Mouse (Mus musculus): ENCODE data around the gene Sez6. TPM values are rescaled to one million over a fixed set of nuclear protein-coding genes. Genes with fewer than 3 reads are reported as not detected.
A peak's percentile ranks its signal among the peaks of the same experiment; 100 is the strongest.

Sez6 gene
- 0.48 and 0.56 TPM in 2 replicates for polyA plus RNA-seq (2015; fragmentation: Nextera tagmentation; extraction: Ambion mirVana)

DNA sequence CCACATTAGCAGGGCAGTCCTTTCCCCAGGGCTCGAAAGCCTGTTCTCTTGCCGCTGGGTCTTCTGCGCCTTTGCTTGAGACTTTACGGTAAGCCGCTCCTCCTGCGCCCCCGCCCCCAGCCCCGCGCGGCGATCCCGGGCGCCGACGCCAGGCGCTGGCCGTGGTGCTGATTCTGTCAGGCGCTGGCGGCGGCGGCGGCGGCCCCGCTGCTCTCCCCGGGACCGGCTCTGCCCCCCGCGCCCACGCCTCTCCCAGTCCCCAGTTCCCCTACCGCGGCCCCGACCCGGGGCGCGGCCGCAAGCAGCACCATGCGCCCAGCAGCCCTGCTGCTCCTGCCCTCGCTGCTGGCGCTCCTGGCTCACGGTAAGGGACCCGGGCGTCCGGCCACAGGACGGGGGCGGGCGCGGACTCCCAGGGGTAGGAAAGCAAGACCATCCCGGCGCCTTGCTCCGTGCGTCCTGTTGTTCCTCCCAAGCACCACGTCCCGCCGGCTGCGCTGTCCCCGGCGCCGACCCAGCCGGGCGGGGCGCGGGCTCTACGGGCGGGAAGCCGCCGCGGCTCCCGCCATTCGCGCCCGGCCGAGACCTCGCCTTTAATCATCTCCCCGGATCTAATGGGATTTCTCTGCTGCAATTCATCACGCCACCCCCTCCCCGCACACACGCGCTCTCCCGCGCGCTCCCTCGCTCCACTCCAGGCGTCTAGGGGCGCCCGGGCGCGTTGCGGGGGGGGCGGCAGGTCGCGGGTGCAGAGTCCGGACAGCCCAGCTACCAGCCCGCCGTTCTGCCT, at the start of gene Sez6:
Gene Sez6, plus strand, starts transcription at position 50 of the 790 bp plus-strand sequence.
- ATAC-seq: peak; percentile 72
- H3K9ac ChIP-seq (ENCODE audit: low read depth, low read length): no peak within 1 kb of the TSS
- WGBS: under 1% methylated on average over 89 of the region's 94 CpGs
- H3K9me3 ChIP-seq (ENCODE audit: control insufficient read depth, low read length): no peaks in the 10 kb centered on the region
- H3K4me2 ChIP-seq (ENCODE audit: low read depth, low read length): peak within 1 kb of the TSS; percentile 97
- no peaks in the 10 kb centered on the region for H3K36me3 ChIP-seq (ENCODE audit: control insufficient read depth, insufficient read depth, low read length)
- peaks cover 54% of the 10 kb centered on the region for H3K27me3 ChIP-seq (replicated peaks; ENCODE audit: control insufficient read depth, insufficient read depth, low read length)
- H3K4me3 ChIP-seq (ENCODE audit: low read length): peak within 1 kb of the TSS; percentile 57
- peaks cover 7% of the 10 kb centered on the region for H3K4me1 ChIP-seq (ENCODE audit: control insufficient read depth, insufficient read depth, low read length)
- no peak within 1 kb of the TSS for H3K27ac ChIP-seq (ENCODE audit: low read length)

DNA sequence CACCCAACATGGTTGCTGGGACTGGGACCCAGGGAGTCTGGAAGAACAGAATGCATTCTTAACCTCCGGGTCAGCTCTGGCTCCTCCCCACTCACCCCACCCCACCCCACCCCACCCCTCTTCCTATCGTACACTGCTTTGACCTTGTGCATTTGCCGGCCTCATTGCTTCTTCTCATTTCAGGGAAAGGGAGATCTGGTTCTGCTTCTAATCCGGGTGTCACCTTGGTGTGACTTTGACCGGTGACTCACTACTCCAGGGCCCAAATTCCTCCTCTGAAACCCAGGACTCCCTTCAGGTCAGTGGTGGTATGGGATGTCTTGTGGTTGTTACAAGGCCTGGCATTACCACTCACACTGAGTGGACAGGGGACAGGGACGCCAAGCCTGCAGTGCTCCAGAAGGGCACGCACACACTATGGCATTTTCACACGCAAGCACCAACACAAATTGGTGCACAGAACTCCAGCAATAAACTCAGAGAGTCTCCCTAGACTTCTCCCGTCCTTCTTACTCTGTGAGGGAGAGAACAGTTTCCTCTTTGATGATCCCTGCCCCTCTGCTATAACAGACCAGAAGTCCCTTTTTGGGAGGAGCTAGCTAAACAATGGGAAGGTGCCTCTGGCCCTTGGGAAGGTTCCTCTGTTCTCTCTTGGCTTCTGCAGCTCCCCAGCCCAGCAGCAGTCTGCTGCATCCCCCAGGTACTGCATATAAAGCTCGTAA, 45.9 kb upstream of the Sez6 start:
- H3K4me1 ChIP-seq (ENCODE audit: control insufficient read depth, insufficient read depth, low read length): peaks cover 29% of the 10 kb centered on the region
- H3K27me3 ChIP-seq (replicated peaks; ENCODE audit: control insufficient read depth, insufficient read depth, low read length): no peaks in the 10 kb centered on the region
- no peaks in the 10 kb centered on the region for H3K9me3 ChIP-seq (ENCODE audit: control insufficient read depth, low read length)
- no peak overlapping the region for H3K4me3 ChIP-seq (ENCODE audit: low read length)
- H3K36me3 ChIP-seq (ENCODE audit: control insufficient read depth, insufficient read depth, low read length): no peaks in the 10 kb centered on the region
- 0 out of 2 replicates have a peak overlapping the region, but pooled peaks have one; percentile 5 for H3K9ac ChIP-seq (ENCODE audit: low read depth, low read length)
- peak overlapping the region; percentile 54 for H3K27ac ChIP-seq (ENCODE audit: low read length)
- whole genome bisulfite sequencing: 37% methylated on average over 10 of the region's 10 CpGs
- ATAC-seq: peak; percentile 80
- no peak overlapping the region for H3K4me2 ChIP-seq (ENCODE audit: low read depth, low read length)

DNA sequence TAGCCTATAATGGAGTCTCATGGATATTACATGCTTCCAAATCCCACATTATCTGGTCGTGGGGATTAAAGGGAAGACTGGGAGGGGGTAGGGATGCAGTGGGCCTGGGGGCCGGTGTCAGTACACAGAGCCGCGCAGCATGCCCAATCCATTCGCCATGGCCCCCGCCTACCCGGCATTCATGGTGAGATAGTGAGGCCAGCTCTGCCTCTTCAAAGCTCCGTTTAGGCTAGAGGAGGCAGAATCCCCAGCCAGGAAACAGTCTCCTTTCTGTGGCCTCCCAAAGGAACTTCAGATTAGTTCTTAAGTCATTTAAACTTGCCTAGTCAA, 45.4 kb upstream of the Sez6 start:
- H3K9ac ChIP-seq (ENCODE audit: low read depth, low read length): 0 out of 2 replicates have a peak overlapping the region, but pooled peaks have one; percentile 5
- no peaks in the 10 kb centered on the region for H3K27me3 ChIP-seq (replicated peaks; ENCODE audit: control insufficient read depth, insufficient read depth, low read length)
- ATAC-seq: no peak
- no peak overlapping the region for H3K4me3 ChIP-seq (ENCODE audit: low read length)
- WGBS: 44% methylated on average over 8 of the region's 8 CpGs
- no peaks in the 10 kb centered on the region for H3K9me3 ChIP-seq (ENCODE audit: control insufficient read depth, low read length)
- H3K4me1 ChIP-seq (ENCODE audit: control insufficient read depth, insufficient read depth, low read length): peaks cover 29% of the 10 kb centered on the region
- peak overlapping the region; percentile 54 for H3K27ac ChIP-seq (ENCODE audit: low read length)
- H3K36me3 ChIP-seq (ENCODE audit: control insufficient read depth, insufficient read depth, low read length): no peaks in the 10 kb centered on the region
- H3K4me2 ChIP-seq (ENCODE audit: low read depth, low read length): no peak overlapping the region

DNA sequence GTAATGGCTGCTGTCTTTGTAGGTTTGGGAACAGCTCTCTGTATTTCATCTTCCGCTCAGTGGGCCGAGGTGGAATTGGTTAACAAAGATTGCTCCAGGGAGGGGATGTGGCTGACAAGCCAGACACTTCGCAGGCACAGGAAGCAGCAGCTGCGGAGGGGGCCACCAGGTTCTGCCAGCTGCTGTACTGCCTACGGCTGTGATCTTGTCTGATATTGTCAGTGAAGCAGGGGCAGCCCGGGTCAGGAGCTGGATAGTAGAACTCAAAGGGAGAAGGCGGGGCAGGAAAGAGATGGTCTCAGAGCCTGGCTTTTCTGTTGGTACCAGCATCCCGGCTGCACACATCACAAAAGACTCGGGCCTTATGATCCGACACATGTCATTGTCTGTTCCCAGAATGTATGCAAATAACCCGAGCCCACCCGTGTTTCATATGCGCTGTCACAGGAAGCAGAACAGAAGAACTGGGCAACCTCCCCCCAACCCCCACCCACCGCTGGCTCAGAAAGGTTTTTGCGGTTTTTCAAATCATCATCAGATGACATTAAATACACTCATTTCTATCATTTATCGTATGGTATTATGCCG, 43.1 kb upstream of the Sez6 start:
- WGBS: 38% methylated on average over 17 of the region's 17 CpGs
- 0 out of 2 replicates have a peak overlapping the region, but pooled peaks have one; percentile 16 for H3K9ac ChIP-seq (ENCODE audit: low read depth, low read length)
- H3K9me3 ChIP-seq (ENCODE audit: control insufficient read depth, low read length): no peaks in the 10 kb centered on the region
- H3K4me3 ChIP-seq (ENCODE audit: low read length): no peak overlapping the region
- no peaks in the 10 kb centered on the region for H3K27me3 ChIP-seq (replicated peaks; ENCODE audit: control insufficient read depth, insufficient read depth, low read length)
- ATAC-seq: no peak
- H3K4me1 ChIP-seq (ENCODE audit: control insufficient read depth, insufficient read depth, low read length): peaks cover 29% of the 10 kb centered on the region
- H3K4me2 ChIP-seq (ENCODE audit: low read depth, low read length): no peak overlapping the region
- H3K27ac ChIP-seq (ENCODE audit: low read length): no peak overlapping the region
- no peaks in the 10 kb centered on the region for H3K36me3 ChIP-seq (ENCODE audit: control insufficient read depth, insufficient read depth, low read length)

DNA sequence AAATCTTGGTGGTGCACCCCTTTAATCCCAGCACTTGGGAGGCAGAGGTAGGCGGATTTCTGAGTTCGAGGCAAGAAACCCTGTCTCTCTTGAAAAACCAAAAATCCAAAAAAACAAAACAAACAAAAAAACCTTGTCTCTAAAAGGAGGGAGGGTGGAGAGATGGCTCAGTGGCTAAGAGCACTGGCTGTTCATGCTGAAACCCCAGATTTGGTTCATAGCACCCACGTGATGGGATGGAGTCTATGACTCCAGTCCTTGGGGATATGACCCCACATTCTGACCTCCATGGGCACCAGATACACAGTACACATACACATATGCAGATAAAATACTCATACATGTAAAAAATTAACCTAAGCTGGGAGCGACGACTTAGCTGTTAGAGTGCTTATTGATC, 41.8 kb upstream of the Sez6 start:
- H3K4me2 ChIP-seq (ENCODE audit: low read depth, low read length): no peak overlapping the region
- H3K4me1 ChIP-seq (ENCODE audit: control insufficient read depth, insufficient read depth, low read length): peaks cover 34% of the 10 kb centered on the region
- no peak for ATAC-seq
- no peaks in the 10 kb centered on the region for H3K27me3 ChIP-seq (replicated peaks; ENCODE audit: control insufficient read depth, insufficient read depth, low read length)
- H3K9me3 ChIP-seq (ENCODE audit: control insufficient read depth, low read length): no peaks in the 10 kb centered on the region
- no peak overlapping the region for H3K4me3 ChIP-seq (ENCODE audit: low read length)
- no peaks in the 10 kb centered on the region for H3K36me3 ChIP-seq (ENCODE audit: control insufficient read depth, insufficient read depth, low read length)
- whole genome bisulfite sequencing: 82% methylated on average over 5 of the region's 5 CpGs
- no peak overlapping the region for H3K27ac ChIP-seq (ENCODE audit: low read length)
- H3K9ac ChIP-seq (ENCODE audit: low read depth, low read length): no peak overlapping the region

GRCm38 (mm10) chr11:77889484-77889883, 41.1 kb upstream of the Sez6 start:
- ATAC-seq: no peak
- Histone ChIP-seq H3K4me3 (ENCODE audit: low read length) (no peak overlapping the region), H3K27me3 (replicated peaks; ENCODE audit: control insufficient read depth, insufficient read depth, low read length) (no peaks in the 10 kb centered on the region), H3K4me1 (ENCODE audit: control insufficient read depth, insufficient read depth, low read length) (peaks cover 31% of the 10 kb centered on the region), H3K27ac (ENCODE audit: low read length) (no peak overlapping the region), H3K4me2 (ENCODE audit: low read depth, low read length) (no peak overlapping the region), H3K9me3 (ENCODE audit: control insufficient read depth, low read length) (no peaks in the 10 kb centered on the region), H3K36me3 (ENCODE audit: control insufficient read depth, insufficient read depth, low read length) (no peaks in the 10 kb centered on the region), H3K9ac (ENCODE audit: low read depth, low read length) (no peak overlapping the region)
- WGBS: 22% methylated on average over 1 of the region's 2 CpGs

GRCm38 (mm10) chr11:77890648-77891258, 39.8 kb upstream of the Sez6 start:
- H3K9me3 ChIP-seq (ENCODE audit: control insufficient read depth, low read length): no peaks in the 10 kb centered on the region
- WGBS: 74% methylated on average over 2 of the region's 2 CpGs
- H3K36me3 ChIP-seq (ENCODE audit: control insufficient read depth, insufficient read depth, low read length): no peaks in the 10 kb centered on the region
- H3K27me3 ChIP-seq (replicated peaks; ENCODE audit: control insufficient read depth, insufficient read depth, low read length): no peaks in the 10 kb centered on the region
- no peak overlapping the region for H3K4me2 ChIP-seq (ENCODE audit: low read depth, low read length)
- H3K27ac ChIP-seq (ENCODE audit: low read length): no peak overlapping the region
- H3K4me1 ChIP-seq (ENCODE audit: control insufficient read depth, insufficient read depth, low read length): peaks cover 25% of the 10 kb centered on the region
- H3K4me3 ChIP-seq (ENCODE audit: low read length): no peak overlapping the region
- no peak overlapping the region for H3K9ac ChIP-seq (ENCODE audit: low read depth, low read length)
- ATAC-seq: no peak

- H3K4me2 ChIP-seq (ENCODE audit: low read depth, low read length): peak overlapping the region; percentile 48
- peak overlapping the region; percentile 45 for H3K4me3 ChIP-seq (ENCODE audit: low read length)
- H3K36me3 ChIP-seq (ENCODE audit: control insufficient read depth, insufficient read depth, low read length): no peaks in the 10 kb centered on the region
- peak overlapping the region; percentile 90 for H3K27ac ChIP-seq (ENCODE audit: low read length)
- WGBS: 23% methylated on average over 5 of the region's 5 CpGs
- no peaks in the 10 kb centered on the region for H3K9me3 ChIP-seq (ENCODE audit: control insufficient read depth, low read length)
- H3K9ac ChIP-seq (ENCODE audit: low read depth, low read length): peak overlapping the region; percentile 63
- 0 out of 2 replicates have a peak, but pooled peaks cover 4% of the 10 kb centered on the region for H3K27me3 ChIP-seq (replicated peaks; ENCODE audit: control insufficient read depth, insufficient read depth, low read length)
- ATAC-seq: peak; percentile 31; the same call in 1 of the 2 replicates
- peaks cover 14% of the 10 kb centered on the region for H3K4me1 ChIP-seq (ENCODE audit: control insufficient read depth, insufficient read depth, low read length)
Measured at GRCm38 (mm10) chr11:77892883-77893282, 37.7 kb upstream of the Sez6 start.

- Histone ChIP-seq H3K4me2 (ENCODE audit: low read depth, low read length) (peak overlapping the region; percentile 48), H3K27ac (ENCODE audit: low read length) (peak overlapping the region; percentile 90), H3K9ac (ENCODE audit: low read depth, low read length) (peak overlapping the region; percentile 63), H3K4me3 (ENCODE audit: low read length) (peak overlapping the region; percentile 45), H3K9me3 (ENCODE audit: control insufficient read depth, low read length) (no peaks in the 10 kb centered on the region), H3K4me1 (ENCODE audit: control insufficient read depth, insufficient read depth, low read length) (peaks cover 14% of the 10 kb centered on the region), H3K27me3 (replicated peaks; ENCODE audit: control insufficient read depth, insufficient read depth, low read length) (0 out of 2 replicates have a peak, but pooled peaks cover 4% of the 10 kb centered on the region), H3K36me3 (ENCODE audit: control insufficient read depth, insufficient read depth, low read length) (no peaks in the 10 kb centered on the region)
- WGBS: 44% methylated on average over 6 of the region's 6 CpGs
- no peak for ATAC-seq
Measured at GRCm38 (mm10) chr11:77893283-77893682, 37.3 kb upstream of the Sez6 start.
